Mouse (Mus musculus) stomach, postnatal 0 days (tissue): ENCODE measurements around the gene 2900011O08Rik. TPM values are rescaled to one million over a fixed set of nuclear protein-coding genes. Genes with fewer than 3 reads are reported as not detected.

ENCODE experiments used
- ATAC-seq: fragments of 200-750 bp; cut with Nextera tagmentation; 2 replicates; pipeline ENCODE4 v1.8.0; 2017; ENCODE audit not compliant: low FRiP score, low TSS enrichment
- DNase-seq: peaks from one replicate; pipeline ENCODE4 v3.0.0-alpha.2; 2016; ENCODE audit warnings: low spot score
- H3K27ac ChIP-seq: fragments of 300-500 bp; sonication (generic); replicated peaks from 2 replicates; pipeline ENCODE4 v1.5.1; 2014; ENCODE audit warnings: mild to moderate bottlenecking, control low read depth
- H3K27me3 ChIP-seq: fragments of 300-500 bp; sonication (generic); 2 replicates; pipeline ENCODE4 v1.6.1; 2014; ENCODE audit warnings: low read length; ENCODE audit not compliant: control insufficient read depth, insufficient read depth
- H3K36me3 ChIP-seq: fragments of 300-500 bp; sonication (generic); 2 replicates; pipeline ENCODE4 v1.6.1; 2014; ENCODE audit warnings: low read length, mixed read lengths; ENCODE audit not compliant: control insufficient read depth, insufficient read depth
- H3K4me1 ChIP-seq: fragments of 300-500 bp; sonication (generic); replicated peaks from 2 replicates; pipeline ENCODE4 v1.6.1; 2014; ENCODE audit warnings: antibody characterized with exemption; ENCODE audit not compliant: control insufficient read depth, insufficient read depth
- H3K4me2 ChIP-seq: fragments of 300-500 bp; sonication (generic); replicated peaks from 2 replicates; pipeline ENCODE4 v1.6.1; 2014; ENCODE audit warnings: low read depth, mild to moderate bottlenecking, control low read depth, moderate library complexity
- H3K4me3 ChIP-seq: fragments of 300-500 bp; sonication (generic); 2 replicates; pipeline ENCODE4 v1.5.1; 2014; ENCODE audit warnings: low read depth, low read length, control low read depth
- H3K9ac ChIP-seq: fragments of 300-500 bp; sonication (generic); 2 replicates; pipeline ENCODE4 v1.6.1; 2014; ENCODE audit warnings: mild to moderate bottlenecking, low read length, control low read depth, mixed read lengths
- H3K9me3 ChIP-seq: fragments of 300-500 bp; sonication (generic); 2 replicates; pipeline ENCODE4 v1.6.1; 2016; ENCODE audit warnings: low read length; ENCODE audit not compliant: control insufficient read depth
- CTCF ChIP-seq: IDR thresholded peaks from 2 replicates; pipeline ENCODE4 v1.5.1; 2016; ENCODE audit warnings: antibody characterized with exemption, low read depth, mild to moderate bottlenecking, moderate library complexity
- EP300 ChIP-seq: optimal IDR thresholded peaks from 2 replicates; pipeline ENCODE3; 2016; ENCODE audit warnings: antibody characterized with exemption
- WGBS: fragments of 180-500 bp; shearing (Covaris S2); extraction: QIAGEN DNeasy Blood & Tissue Kit; methylation state at CpG from one replicate; pipeline ENCODE4 v1.1.7; 2014; 5-methylcytosine and 5-hydroxymethylcytosine counted together
- polyA plus RNA-seq: library from polyadenylated mRNA; unstranded; fragments of >200 nt; fragmentation: Nextera tagmentation; extraction: Ambion mirVana; gene quantifications from 2 replicates; pipeline ENCODE4 v1.2.1, GENCODE M21; 2015

2900011O08Rik gene
- polyA plus RNA-seq, 1 experiment from 2014 or later, result 0.70 TPM

- TF ChIP-seq EP300, result no peak
- TF ChIP-seq CTCF, result no peak
- no peak overlapping the region for H3K9ac ChIP-seq
- no peak overlapping the region for H3K27ac ChIP-seq
- no peak overlapping the region for H3K4me3 ChIP-seq
- H3K27me3 ChIP-seq, result no peaks in the 10 kb centered on the region
- no peaks in the 10 kb centered on the region for H3K9me3 ChIP-seq
- no peak for DNase-seq
- no peaks in the 10 kb centered on the region for H3K4me1 ChIP-seq
- no peak overlapping the region for H3K4me2 ChIP-seq
- no peaks in the 10 kb centered on the region for H3K36me3 ChIP-seq
- ATAC-seq, result no peak
- 86% methylated on average over 5 of the region's 5 CpGs for WGBS
These were observed 3.2 kb upstream of the 2900011O08Rik start for GRCm38 (mm10) chr16:13983161-13983560.

- TF ChIP-seq CTCF, result no peak
- TF ChIP-seq EP300, result no peak
- Histone ChIP-seq H3K36me3 (no peaks in the 10 kb centered on the region), H3K9ac (no peak overlapping the region), H3K4me3 (no peak overlapping the region), H3K4me2 (no peak overlapping the region; the same call in 1 of the 2 replicates), H3K4me1 (no peaks in the 10 kb centered on the region), H3K27me3 (no peaks in the 10 kb centered on the region), H3K9me3 (no peaks in the 10 kb centered on the region), H3K27ac (no peak overlapping the region)
- DNase-seq, result no peak
- WGBS, result 55% methylated on average over 3 of the region's 3 CpGs
- no peak for ATAC-seq
These were observed 219 bp upstream of the 2900011O08Rik start for GRCm38 (mm10) chr16:13986197-13986573.

GRCm38 (mm10) chr16:13992518-13993248 lies 6.3 kb downstream of the 2900011O08Rik start:
- H3K27me3 ChIP-seq, result no peaks in the 10 kb centered on the region
- no peak overlapping the region for H3K4me3 ChIP-seq
- DNase-seq, result no peak
- H3K4me1 ChIP-seq, result no peaks in the 10 kb centered on the region
- H3K9me3 ChIP-seq, result no peaks in the 10 kb centered on the region
- ATAC-seq, result no peak
- H3K4me2 ChIP-seq, result no peak overlapping the region
- no peaks in the 10 kb centered on the region for H3K36me3 ChIP-seq
- H3K27ac ChIP-seq, result no peak overlapping the region
- TF ChIP-seq CTCF (no peak), EP300 (no peak)
- no peak overlapping the region for H3K9ac ChIP-seq
- 76% methylated on average over 11 of the region's 11 CpGs for WGBS

DNA sequence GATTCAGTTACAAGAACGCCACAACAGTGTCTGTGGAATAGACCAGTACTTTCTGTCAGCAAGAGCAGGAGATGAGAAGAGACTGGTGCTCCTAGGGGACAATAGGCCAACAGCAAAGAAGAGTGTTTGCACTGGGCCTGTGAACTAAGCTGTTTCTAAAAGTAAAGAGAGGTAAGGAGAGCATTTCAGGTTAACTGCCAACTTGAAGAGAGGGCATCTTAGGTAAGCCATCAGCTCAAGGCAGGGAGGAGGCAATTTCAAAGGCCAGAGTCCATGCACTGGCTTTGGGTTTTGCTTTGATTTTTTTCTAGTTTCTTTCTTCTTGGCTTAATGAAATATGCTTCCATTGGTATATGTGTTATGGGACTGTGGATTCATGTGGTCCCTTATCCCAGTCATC lies 7.7 kb downstream of the 2900011O08Rik start:
- no peak overlapping the region for H3K4me3 ChIP-seq
- TF ChIP-seq CTCF (no peak), EP300 (no peak)
- H3K4me2 ChIP-seq, result no peak overlapping the region
- H3K27me3 ChIP-seq, result no peaks in the 10 kb centered on the region
- ATAC-seq (no peak), DNase-seq (no peak)
- WGBS, result 81% methylated on average over 1 of the region's 1 CpGs
- H3K9ac ChIP-seq, result no peak overlapping the region
- no peaks in the 10 kb centered on the region for H3K4me1 ChIP-seq
- H3K36me3 ChIP-seq, result no peaks in the 10 kb centered on the region
- no peaks in the 10 kb centered on the region for H3K9me3 ChIP-seq
- no peak overlapping the region for H3K27ac ChIP-seq

DNA sequence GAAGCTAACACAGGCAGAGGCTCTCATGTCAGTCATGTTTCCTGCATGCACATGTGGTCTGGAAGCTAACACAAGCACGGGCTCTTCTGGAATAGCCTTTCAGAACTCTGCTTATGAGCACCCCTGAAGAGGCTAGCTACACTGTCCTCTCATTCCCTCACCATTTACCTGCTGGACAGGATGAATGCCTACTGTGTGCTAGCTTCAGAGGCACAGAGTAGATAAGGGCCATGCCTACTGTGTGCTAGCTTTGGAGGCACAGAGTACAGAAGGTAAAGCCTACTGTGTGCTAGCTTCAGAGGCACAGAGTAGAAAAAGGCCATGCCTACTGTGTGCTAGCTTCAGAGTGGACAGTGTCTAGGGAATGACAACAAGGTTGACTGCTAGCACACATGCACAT lies 8.1 kb downstream of the 2900011O08Rik start:
- no peaks in the 10 kb centered on the region for H3K36me3 ChIP-seq
- H3K27ac ChIP-seq, result no peak overlapping the region
- no peak overlapping the region for H3K9ac ChIP-seq
- H3K9me3 ChIP-seq, result no peaks in the 10 kb centered on the region
- no peak overlapping the region for H3K4me2 ChIP-seq
- DNase-seq, result no peak
- ATAC-seq, result no peak
- no peaks in the 10 kb centered on the region for H3K4me1 ChIP-seq
- TF ChIP-seq CTCF (no peak), EP300 (no peak)
- H3K27me3 ChIP-seq, result no peaks in the 10 kb centered on the region
- 55% methylated on average over 1 of the region's 1 CpGs for WGBS
- H3K4me3 ChIP-seq, result no peak overlapping the region

GRCm38 (mm10) chr16:14003386-14004130 lies 17.2 kb downstream of the 2900011O08Rik start:
- ATAC-seq (0 out of 2 replicates have a peak, but pooled peaks have one; percentile 8), DNase-seq (no peak)
- Histone ChIP-seq H3K4me1 (no peaks in the 10 kb centered on the region), H3K36me3 (no peaks in the 10 kb centered on the region), H3K27me3 (no peaks in the 10 kb centered on the region), H3K9ac (no peak overlapping the region), H3K27ac (no peak overlapping the region), H3K4me2 (no peak overlapping the region), H3K9me3 (no peaks in the 10 kb centered on the region), H3K4me3 (no peak overlapping the region)
- TF ChIP-seq CTCF (no peak), EP300 (no peak)
- WGBS, result 37% methylated on average over 8 of the region's 8 CpGs
